In the genomic region with DNA sequence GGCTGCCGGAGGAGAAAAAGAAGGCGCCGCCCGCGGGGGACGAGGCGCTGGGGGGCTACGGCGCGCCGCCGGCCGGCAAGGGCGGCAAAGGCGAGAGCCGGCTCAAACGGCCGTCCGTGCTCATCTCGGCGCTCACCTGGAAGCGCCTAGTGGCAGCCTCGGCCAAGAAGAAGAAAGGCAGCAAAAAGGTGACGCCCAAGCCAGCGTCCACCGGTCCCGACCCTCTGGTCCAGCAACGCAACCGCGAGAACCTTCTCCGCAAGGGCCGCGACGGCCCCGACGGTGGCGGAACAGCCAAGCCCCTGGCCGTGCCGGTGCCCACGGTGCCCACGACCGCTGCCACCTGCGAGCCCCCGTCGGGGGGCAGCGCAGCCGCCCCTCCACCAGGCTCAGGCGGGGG, we compare ENCODE assay signal across 8 mouse cellular contexts. TPM values are rescaled to one million over a fixed set of nuclear protein-coding genes. Genes with fewer than 3 reads are reported as not detected.
A peak's percentile ranks its signal among the peaks of the same experiment; 100 is the strongest.
DNase-seq lines count a peak whose midpoint lies in the region; ATAC-seq and TF ChIP-seq lines count a peak whose summit lies in the region.

No protein-coding gene starts in this region.

- no peaks in the 10 kb centered on the region for H3K27me3 ChIP-seq in hindbrain, embryonic 16.5 days (replicated peaks; ENCODE audit: control insufficient read depth, insufficient read depth, low read length)

- H3K9ac ChIP-seq in hindbrain, embryonic 16.5 days (ENCODE audit: low read depth, low read length), result peak overlapping the region; percentile 98

- H3K27ac ChIP-seq in gastrocnemius, adult 2 months, result no peak overlapping the region
- H3K27ac ChIP-seq in hindbrain, embryonic 16.5 days (ENCODE audit: low read depth, low read length), result peak overlapping the region; percentile 88

- intact Hi-C loops in gastrocnemius, adult 2 months (cut with DNase I), result no loop called here
- intact Hi-C loops in gastrocnemius, postnatal 14 days (cut with DNase I; ENCODE audit: low total_unique reads), result no loop called here

- H3K36me3 ChIP-seq in hindbrain, embryonic 16.5 days (ENCODE audit: control insufficient read depth, insufficient read depth, low read length), result no peaks in the 10 kb centered on the region

- H3K9me3 ChIP-seq in hindbrain, embryonic 16.5 days (ENCODE audit: control insufficient read depth, low read length), result no peaks in the 10 kb centered on the region

- peak overlapping the region; percentile 71 for H3K4me3 ChIP-seq in gastrocnemius, adult 2 months
- peak overlapping the region; percentile 94 for H3K4me3 ChIP-seq in hindbrain, embryonic 16.5 days (ENCODE audit: low read length)

- no peak for TF ChIP-seq CTCF in gastrocnemius, adult 2 months (IDR thresholded peaks at IDR 0.05)

- H3K4me1 ChIP-seq in hindbrain, embryonic 16.5 days (ENCODE audit: control insufficient read depth, insufficient read depth, low read depth, low read length), result peaks cover 25% of the 10 kb centered on the region

- no peak for ATAC-seq in hindbrain, embryonic 16.5 days

- H3K4me2 ChIP-seq in hindbrain, embryonic 16.5 days (ENCODE audit: low read length), result peak overlapping the region; percentile 81

- under 1% methylated on average over 38 of the region's 48 CpGs for WGBS in hindbrain, embryonic 16.5 days

- DNase-seq in gastrocnemius, adult 2 months, result no peak
- no peak for DNase-seq in gastrocnemius, adult 18-20 months (ENCODE audit: low spot score)
- DNase-seq in right cerebral cortex, postnatal 10 days (ENCODE audit: low spot score in 2 of 2), result peak; percentile 49 to 53
- DNase-seq in right cerebral cortex, adult 2 months (ENCODE audit: low spot score in 2 of 2), result no peak
- DNase-seq in naive thymus-derived CD4-positive, alpha-beta T cell, adult 2 months (ENCODE audit: low read depth), result peak; percentile 8
- DNase-seq in retina, postnatal 1 day, result no peak
- no peak for DNase-seq in gastrocnemius, postnatal 14 days

RNA-seq across cellular contexts. Expression of gene Cdk5r2, which starts 0.4 kb away (rescaled TPM):
- not detected for total RNA-seq in gastrocnemius, adult 2 months (2021)
- total RNA-seq in gastrocnemius, adult 18-20 months (2021), result not detected
- polyA plus RNA-seq in hindbrain, embryonic 16.5 days (2015; fragmentation: Nextera tagmentation; extraction: Ambion mirVana), result 8.4 and 9.4 TPM in 2 replicates
- total RNA-seq in gastrocnemius, postnatal 14 days (2021), result under 1 TPM in 1 of 2 experiments, not detected in 1; 0.06 TPM

RNA-seq across cellular contexts. Expression of gene Fev, which starts 30.1 kb away (rescaled TPM):
- total RNA-seq in gastrocnemius, adult 2 months (2021), result not detected
- total RNA-seq in gastrocnemius, adult 18-20 months (2021), result not detected
- polyA plus RNA-seq in hindbrain, embryonic 16.5 days (2015; fragmentation: Nextera tagmentation; extraction: Ambion mirVana), result 2.9 and 3.3 TPM in 2 replicates
- not detected for total RNA-seq in gastrocnemius, postnatal 14 days (2021)

RNA-seq across cellular contexts. Expression of gene Cryba2, which starts 37.8 kb away (rescaled TPM):
- not detected for total RNA-seq in gastrocnemius, adult 2 months (2021)
- not detected for total RNA-seq in gastrocnemius, adult 18-20 months (2021)
- 1.4 and 2.1 TPM in 2 replicates for polyA plus RNA-seq in hindbrain, embryonic 16.5 days (2015; fragmentation: Nextera tagmentation; extraction: Ambion mirVana)
- total RNA-seq in gastrocnemius, postnatal 14 days (2021), result not detected

Comparison
In these comparisons a context has a peak if more than half of its experiments do, and no peak if none do; other contexts are left out.
1. DNase-seq: peak in right cerebral cortex, postnatal 10 days (2 of 2) and naive thymus-derived CD4-positive, alpha-beta T cell, adult 2 months (single experiment); none in gastrocnemius, adult 2 months (single experiment), gastrocnemius, adult 18-20 months (single experiment), right cerebral cortex, adult 2 months (0 of 2), retina, postnatal 1 day (single experiment) and gastrocnemius, postnatal 14 days (single experiment).